Mouse (Mus musculus): Measurements from ENCODE around the gene Cd4. TPM values are rescaled to one million over a fixed set of nuclear protein-coding genes. Genes with fewer than 3 reads are reported as not detected.

The Cd4 gene
- polyA plus RNA-seq, 1 experiment from 2014 or later = 0.27 TPM

DNA sequence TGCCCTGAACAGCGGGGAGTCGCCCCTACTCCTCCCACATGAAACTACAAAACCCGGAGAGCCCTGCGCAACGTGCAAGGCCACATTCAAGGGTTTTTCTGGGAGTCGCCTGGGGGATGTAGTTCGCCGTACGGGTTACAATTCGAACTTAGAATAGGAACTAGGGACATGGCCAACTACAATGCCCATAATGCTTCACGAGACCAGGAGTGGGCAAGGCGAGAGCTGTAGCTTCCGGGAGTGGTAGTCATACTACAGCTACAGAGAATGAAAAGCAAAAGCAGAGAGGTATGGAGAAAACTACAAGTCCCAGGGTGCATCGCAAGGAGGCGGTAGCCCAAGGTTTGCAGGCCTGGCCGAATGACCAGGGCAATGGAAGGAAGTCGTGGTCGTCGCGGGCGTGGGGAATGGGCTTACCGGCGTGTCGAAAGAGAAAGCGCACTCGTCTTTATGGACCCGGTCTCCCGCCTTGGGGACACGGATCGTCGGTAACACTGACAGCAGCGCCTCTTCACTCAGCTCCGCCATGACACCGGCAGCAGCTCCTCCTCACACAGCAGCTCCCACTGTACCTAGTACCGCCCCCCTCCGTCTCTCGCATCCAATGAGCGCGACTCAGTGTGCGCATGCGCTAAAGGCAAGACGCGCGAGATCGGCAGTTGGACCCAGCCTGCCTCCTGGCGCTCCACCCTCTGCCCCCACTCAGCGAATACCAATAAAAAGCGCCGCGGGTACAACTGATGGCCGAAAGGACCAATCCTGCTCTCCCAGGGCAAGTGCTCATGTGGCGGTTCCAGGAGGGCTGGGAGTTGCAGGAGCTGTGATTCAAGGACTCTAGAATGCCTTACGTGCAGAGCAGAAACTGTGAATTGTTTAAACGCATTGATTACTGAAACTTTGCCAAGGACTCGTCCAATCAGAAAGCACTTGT is 58.9 kb downstream of the Cd4 start, which contains the start of the genes Usp5 and Cdca3:
Gene Usp5, minus strand, starts transcription at position 617 of the 931 bp plus-strand sequence.
Gene Cdca3, plus strand, starts transcription at position 680 of the 931 bp plus-strand sequence.
- Histone ChIP-seq H3K27me3 (ENCODE audit: control insufficient read depth, insufficient read depth, low read length) (no peaks in the 10 kb centered on the region), H3K27ac (peak within 1 kb of the TSS; percentile 83), H3K36me3 (replicated peaks; ENCODE audit: control insufficient read depth, insufficient read depth) (peaks cover 30% of the 10 kb centered on the region), H3K4me2 (replicated peaks) (peak within 1 kb of the TSS; percentile 88), H3K4me3 (replicated peaks; ENCODE audit: low read length) (peak within 1 kb of the TSS; percentile 46), H3K9me3 (ENCODE audit: control insufficient read depth, low read length) (no peaks in the 10 kb centered on the region), H3K4me1 (replicated peaks; ENCODE audit: control insufficient read depth, insufficient read depth, low read length) (peaks cover 15% of the 10 kb centered on the region), H3K9ac (peak within 1 kb of the TSS; percentile 68)
- DNase-seq (ENCODE audit: low spot score) = peak; percentile 99
- ATAC-seq (ENCODE audit: low FRiP score) = peak; percentile 95
- WGBS = under 1% methylated on average over 54 of the region's 55 CpGs

- Histone ChIP-seq H3K9me3 (ENCODE audit: control insufficient read depth, low read length) (no peaks in the 10 kb centered on the region), H3K4me1 (replicated peaks; ENCODE audit: control insufficient read depth, insufficient read depth, low read length) (peaks cover 15% of the 10 kb centered on the region), H3K4me3 (replicated peaks; ENCODE audit: low read length) (peak overlapping the region; percentile 46), H3K36me3 (replicated peaks; ENCODE audit: control insufficient read depth, insufficient read depth) (peaks cover 40% of the 10 kb centered on the region), H3K4me2 (replicated peaks) (peak overlapping the region; percentile 88), H3K27me3 (ENCODE audit: control insufficient read depth, insufficient read depth, low read length) (no peaks in the 10 kb centered on the region), H3K9ac (peak overlapping the region; percentile 65), H3K27ac (peak overlapping the region; percentile 62)
- peak; percentile 35 for DNase-seq (ENCODE audit: low spot score)
- 25% methylated on average over 10 of the region's 10 CpGs for WGBS
- ATAC-seq (ENCODE audit: low FRiP score) = no peak
Observed at GRCm38 (mm10) chr6:124828101-124828592, 59.9 kb downstream of the Cd4 start.

GRCm38 (mm10) chr6:124822049-124822448 is 66.0 kb downstream of the Cd4 start:
- ATAC-seq (ENCODE audit: low FRiP score) (no peak), DNase-seq (ENCODE audit: low spot score) (no peak)
- no peaks in the 10 kb centered on the region for H3K27me3 ChIP-seq (ENCODE audit: control insufficient read depth, insufficient read depth, low read length)
- H3K27ac ChIP-seq = no peak overlapping the region
- 96% methylated on average over 4 of the region's 4 CpGs for WGBS
- H3K4me2 ChIP-seq (replicated peaks) = no peak overlapping the region
- peaks cover 97% of the 10 kb centered on the region for H3K36me3 ChIP-seq (replicated peaks; ENCODE audit: control insufficient read depth, insufficient read depth)
- H3K9ac ChIP-seq = no peak overlapping the region
- H3K9me3 ChIP-seq (ENCODE audit: control insufficient read depth, low read length) = no peaks in the 10 kb centered on the region
- no peak overlapping the region for H3K4me3 ChIP-seq (replicated peaks; ENCODE audit: low read length)
- no peaks in the 10 kb centered on the region for H3K4me1 ChIP-seq (replicated peaks; ENCODE audit: control insufficient read depth, insufficient read depth, low read length)

DNA sequence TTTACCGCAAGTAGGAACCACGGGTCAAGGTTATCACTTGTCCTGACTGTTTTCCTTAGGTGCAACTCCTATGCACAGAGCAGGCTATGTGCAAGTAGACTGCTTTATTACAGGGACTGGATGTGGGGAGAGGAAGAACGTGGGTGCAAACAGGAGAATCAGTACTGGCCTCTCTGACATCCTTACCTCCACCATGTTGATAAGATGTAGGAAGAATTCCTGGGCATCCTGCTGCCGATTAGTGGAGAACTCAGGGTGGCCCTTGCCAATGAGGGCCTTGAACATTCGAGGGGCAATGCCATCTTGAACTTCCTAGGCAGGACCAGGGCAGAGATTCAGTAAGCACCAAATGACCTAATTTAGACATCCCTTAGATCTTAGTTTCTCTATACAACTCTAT is 67.1 kb downstream of the Cd4 start:
- Histone ChIP-seq H3K4me2 (replicated peaks) (no peak overlapping the region), H3K27me3 (ENCODE audit: control insufficient read depth, insufficient read depth, low read length) (no peaks in the 10 kb centered on the region), H3K4me1 (replicated peaks; ENCODE audit: control insufficient read depth, insufficient read depth, low read length) (no peaks in the 10 kb centered on the region), H3K9me3 (ENCODE audit: control insufficient read depth, low read length) (no peaks in the 10 kb centered on the region), H3K27ac (no peak overlapping the region), H3K9ac (no peak overlapping the region), H3K4me3 (replicated peaks; ENCODE audit: low read length) (no peak overlapping the region), H3K36me3 (replicated peaks; ENCODE audit: control insufficient read depth, insufficient read depth) (peaks cover 100% of the 10 kb centered on the region)
- ATAC-seq (ENCODE audit: low FRiP score) (no peak), DNase-seq (ENCODE audit: low spot score) (no peak)
- 94% methylated on average over 5 of the region's 5 CpGs for WGBS

DNA sequence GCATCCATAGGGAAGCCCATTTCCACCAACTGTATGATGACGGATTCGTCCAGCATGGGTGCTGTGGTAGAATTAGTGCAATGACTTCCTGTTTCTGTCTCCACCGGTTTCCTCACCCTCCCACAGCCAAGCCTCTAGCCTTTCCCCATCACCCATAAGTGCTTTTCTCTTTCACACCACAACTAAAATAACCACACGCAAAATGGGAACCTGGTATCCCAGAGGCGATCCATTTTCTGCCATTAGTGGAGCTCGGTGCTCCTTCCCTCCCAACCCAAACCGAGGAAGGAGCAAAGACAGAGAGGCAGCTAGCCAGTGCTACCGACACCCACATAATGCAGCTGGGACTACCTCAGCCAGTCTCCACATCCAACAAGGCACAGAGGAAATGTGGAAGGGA is 70.0 kb downstream of the Cd4 start:
- Histone ChIP-seq H3K27me3 (ENCODE audit: control insufficient read depth, insufficient read depth, low read length) (no peaks in the 10 kb centered on the region), H3K4me1 (replicated peaks; ENCODE audit: control insufficient read depth, insufficient read depth, low read length) (peaks cover 9% of the 10 kb centered on the region), H3K36me3 (replicated peaks; ENCODE audit: control insufficient read depth, insufficient read depth) (peaks cover 81% of the 10 kb centered on the region), H3K4me2 (replicated peaks) (no peak overlapping the region), H3K4me3 (replicated peaks; ENCODE audit: low read length) (no peak overlapping the region), H3K9ac (no peak overlapping the region), H3K27ac (no peak overlapping the region), H3K9me3 (ENCODE audit: control insufficient read depth, low read length) (no peaks in the 10 kb centered on the region)
- WGBS = 92% methylated on average over 8 of the region's 8 CpGs
- ATAC-seq (ENCODE audit: low FRiP score) (no peak), DNase-seq (ENCODE audit: low spot score) (no peak)

DNA sequence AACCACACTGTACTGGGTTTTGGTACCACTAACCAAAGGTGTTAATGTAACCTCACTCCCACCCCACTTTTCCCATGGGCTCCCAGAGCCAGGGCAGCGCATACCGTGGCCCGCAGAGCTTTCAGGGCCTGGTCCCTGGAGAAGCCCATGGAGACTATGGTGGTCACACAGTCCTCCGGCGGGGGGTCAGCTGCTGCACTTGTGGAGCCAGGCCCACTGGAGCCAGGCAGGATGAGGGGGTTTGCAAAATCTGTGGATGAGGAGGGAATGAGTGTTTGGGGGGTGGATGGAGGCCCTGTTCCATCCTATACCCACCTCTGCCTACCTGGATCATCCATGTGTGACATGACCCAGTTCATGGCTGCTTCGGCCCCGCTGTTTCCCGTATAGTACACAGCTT is 70.5 kb downstream of the Cd4 start:
- peaks cover 77% of the 10 kb centered on the region for H3K36me3 ChIP-seq (replicated peaks; ENCODE audit: control insufficient read depth, insufficient read depth)
- H3K4me3 ChIP-seq (replicated peaks; ENCODE audit: low read length) = no peak overlapping the region
- H3K27me3 ChIP-seq (ENCODE audit: control insufficient read depth, insufficient read depth, low read length) = no peaks in the 10 kb centered on the region
- no peak overlapping the region for H3K27ac ChIP-seq
- 96% methylated on average over 8 of the region's 8 CpGs for WGBS
- no peaks in the 10 kb centered on the region for H3K9me3 ChIP-seq (ENCODE audit: control insufficient read depth, low read length)
- ATAC-seq (ENCODE audit: low FRiP score) (no peak), DNase-seq (ENCODE audit: low spot score) (no peak)
- no peak overlapping the region for H3K9ac ChIP-seq
- H3K4me1 ChIP-seq (replicated peaks; ENCODE audit: control insufficient read depth, insufficient read depth, low read length) = peaks cover 14% of the 10 kb centered on the region
- no peak overlapping the region for H3K4me2 ChIP-seq (replicated peaks)

- DNase-seq (ENCODE audit: low spot score) (no peak), ATAC-seq (ENCODE audit: low FRiP score) (no peak)
- H3K9me3 ChIP-seq (ENCODE audit: control insufficient read depth, low read length) = no peaks in the 10 kb centered on the region
- H3K36me3 ChIP-seq (replicated peaks; ENCODE audit: control insufficient read depth, insufficient read depth) = peaks cover 74% of the 10 kb centered on the region
- peaks cover 18% of the 10 kb centered on the region for H3K4me1 ChIP-seq (replicated peaks; ENCODE audit: control insufficient read depth, insufficient read depth, low read length)
- H3K4me3 ChIP-seq (replicated peaks; ENCODE audit: low read length) = no peak overlapping the region
- no peak overlapping the region for H3K27ac ChIP-seq
- H3K9ac ChIP-seq = no peak overlapping the region
- no peaks in the 10 kb centered on the region for H3K27me3 ChIP-seq (ENCODE audit: control insufficient read depth, insufficient read depth, low read length)
- 97% methylated on average over 11 of the region's 11 CpGs for WGBS
- H3K4me2 ChIP-seq (replicated peaks) = no peak overlapping the region
Observed at GRCm38 (mm10) chr6:124817125-124817524, 70.9 kb downstream of the Cd4 start.

DNA sequence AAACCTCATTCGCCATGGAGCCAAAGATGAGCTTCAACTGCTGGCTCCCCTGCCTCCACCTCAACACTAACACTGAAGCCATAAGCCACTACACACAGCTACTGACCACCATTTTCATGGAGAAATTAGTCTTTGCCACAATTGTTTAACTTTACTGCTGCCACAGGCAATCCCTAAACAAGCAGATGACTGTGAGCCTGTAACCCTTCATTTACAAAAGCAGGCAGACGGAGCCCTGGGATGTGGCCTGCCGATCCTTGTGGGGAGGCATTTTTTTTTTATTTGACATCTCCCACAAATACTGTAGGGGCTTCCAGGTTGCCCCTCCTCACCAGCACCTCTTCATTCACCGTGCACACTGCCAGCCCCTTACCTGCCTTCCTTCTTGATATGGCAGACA is 71.4 kb downstream of the Cd4 start:
- Histone ChIP-seq H3K4me3 (replicated peaks; ENCODE audit: low read length) (no peak overlapping the region), H3K36me3 (replicated peaks; ENCODE audit: control insufficient read depth, insufficient read depth) (peaks cover 74% of the 10 kb centered on the region), H3K9me3 (ENCODE audit: control insufficient read depth, low read length) (no peaks in the 10 kb centered on the region), H3K27me3 (ENCODE audit: control insufficient read depth, insufficient read depth, low read length) (no peaks in the 10 kb centered on the region), H3K27ac (no peak overlapping the region), H3K4me1 (replicated peaks; ENCODE audit: control insufficient read depth, insufficient read depth, low read length) (peaks cover 20% of the 10 kb centered on the region), H3K9ac (no peak overlapping the region), H3K4me2 (replicated peaks) (no peak overlapping the region)
- DNase-seq (ENCODE audit: low spot score) (no peak), ATAC-seq (ENCODE audit: low FRiP score) (no peak)
- WGBS = 93% methylated on average over 4 of the region's 4 CpGs

GRCm38 (mm10) chr6:124814858-124815774 is 72.9 kb downstream of the Cd4 start:
- WGBS = 68% methylated on average over 9 of the region's 9 CpGs
- ATAC-seq (ENCODE audit: low FRiP score) (no peak), DNase-seq (ENCODE audit: low spot score) (no peak)
- H3K9me3 ChIP-seq (ENCODE audit: control insufficient read depth, low read length) = no peaks in the 10 kb centered on the region
- H3K4me2 ChIP-seq (replicated peaks) = no peak overlapping the region
- H3K27me3 ChIP-seq (ENCODE audit: control insufficient read depth, insufficient read depth, low read length) = no peaks in the 10 kb centered on the region
- H3K4me3 ChIP-seq (replicated peaks; ENCODE audit: low read length) = no peak overlapping the region
- H3K4me1 ChIP-seq (replicated peaks; ENCODE audit: control insufficient read depth, insufficient read depth, low read length) = peaks cover 20% of the 10 kb centered on the region
- H3K27ac ChIP-seq = no peak overlapping the region
- no peak overlapping the region for H3K9ac ChIP-seq
- H3K36me3 ChIP-seq (replicated peaks; ENCODE audit: control insufficient read depth, insufficient read depth) = peaks cover 71% of the 10 kb centered on the region

All from hindbrain, embryonic 14.5 days (tissue).